Mouse (Mus musculus) intestine, embryonic 14.5 days (tissue): ENCODE measurements around the gene S100a10. TPM values are rescaled to one million over a fixed set of nuclear protein-coding genes. Genes with fewer than 3 reads are reported as not detected.
A peak's percentile ranks its signal among the peaks of the same experiment; 100 is the strongest.

Source experiments
- ATAC-seq: fragments of 200-750 bp; cut with Nextera tagmentation; replicated peaks from 2 replicates; pipeline ENCODE4 v1.8.0; 2017; ENCODE audit warnings: low read depth, moderate number of reproducible peaks, moderate TSS enrichment, moderate library complexity; ENCODE audit not compliant: low FRiP score, low TSS enrichment
- DNase-seq: peaks from one replicate; pipeline ENCODE4 v3.0.0-alpha.2; 2018; ENCODE audit warnings: low spot score
- H3K27ac ChIP-seq: fragments of 300-500 bp; sonication (generic); 2 replicates; pipeline ENCODE4 v1.5.1; 2014; ENCODE audit warnings: low read depth, mild to moderate bottlenecking, control low read depth
- H3K27me3 ChIP-seq: fragments of 300-500 bp; sonication (generic); replicated peaks from 2 replicates; pipeline ENCODE4 v1.6.1; 2014; ENCODE audit warnings: low read length, control low read depth; ENCODE audit not compliant: control insufficient read depth, insufficient read depth
- H3K36me3 ChIP-seq: fragments of 300-500 bp; sonication (generic); 2 replicates; pipeline ENCODE4 v1.6.1; 2014; ENCODE audit warnings: low read length, control low read depth; ENCODE audit not compliant: control insufficient read depth, insufficient read depth
- H3K4me1 ChIP-seq: fragments of 300-500 bp; sonication (generic); replicated peaks from 2 replicates; pipeline ENCODE4 v1.6.1; 2014; ENCODE audit warnings: low read length, control low read depth, mixed read lengths; ENCODE audit not compliant: control insufficient read depth, insufficient read depth
- H3K4me2 ChIP-seq: fragments of 300-500 bp; sonication (generic); 2 replicates; pipeline ENCODE4 v1.6.1; 2014; ENCODE audit warnings: low read length
- H3K4me3 ChIP-seq: fragments of 300-500 bp; sonication (generic); 2 replicates; pipeline ENCODE4 v1.5.1; 2014; ENCODE audit warnings: low read depth, low read length, control low read depth, mixed read lengths
- H3K9ac ChIP-seq: fragments of 300-500 bp; sonication (generic); 2 replicates; pipeline ENCODE4 v1.6.1; 2014; ENCODE audit warnings: mild to moderate bottlenecking, low read length
- H3K9me3 ChIP-seq: fragments of 300-500 bp; sonication (generic); 2 replicates; pipeline ENCODE4 v1.6.1; 2016; ENCODE audit warnings: low read length, control low read depth; ENCODE audit not compliant: control insufficient read depth
- WGBS: fragments of 180-500 bp; shearing (Covaris S2); extraction: QIAGEN DNeasy Blood & Tissue Kit; methylation state at CpG from one replicate; pipeline ENCODE4 v1.1.7; 2014; 5-methylcytosine and 5-hydroxymethylcytosine counted together
- polyA plus RNA-seq: library from polyadenylated mRNA; unstranded; fragments of >200 nt; fragmentation: Nextera tagmentation; extraction: Ambion mirVana; gene quantifications from 2 replicates; pipeline ENCODE4 v1.2.1, GENCODE M21; 2014

The S100a10 gene
- polyA plus RNA-seq, 1 experiment from 2014 or later = 519 TPM

- no peak overlapping the region for H3K4me2 ChIP-seq
- no peak overlapping the region for H3K4me3 ChIP-seq
- H3K27ac ChIP-seq = no peak overlapping the region
- ATAC-seq (peak; percentile 45; the same call in 1 of the 2 replicates), DNase-seq (no peak)
- 0 out of 2 replicates have a peak, but pooled peaks cover 2% of the 10 kb centered on the region for H3K4me1 ChIP-seq
- H3K27me3 ChIP-seq = no peaks in the 10 kb centered on the region
- H3K9me3 ChIP-seq = no peaks in the 10 kb centered on the region
- no peak overlapping the region for H3K9ac ChIP-seq
- peaks cover 31% of the 10 kb centered on the region for H3K36me3 ChIP-seq
- 63% methylated on average over 3 of the region's 3 CpGs for WGBS
Measured at GRCm38 (mm10) chr3:93566892-93567291, 12.0 kb downstream of the S100a10 start.

- H3K27ac ChIP-seq = no peak overlapping the region
- no peak for DNase-seq
- no peak for ATAC-seq
- no peaks in the 10 kb centered on the region for H3K27me3 ChIP-seq
- peaks cover 24% of the 10 kb centered on the region for H3K36me3 ChIP-seq
- no peaks in the 10 kb centered on the region for H3K9me3 ChIP-seq
- WGBS = 83% methylated on average over 6 of the region's 6 CpGs
- H3K4me1 ChIP-seq = 0 out of 2 replicates have a peak, but pooled peaks cover 2% of the 10 kb centered on the region
- no peak overlapping the region for H3K4me3 ChIP-seq
- H3K9ac ChIP-seq = no peak overlapping the region
- H3K4me2 ChIP-seq = no peak overlapping the region
Measured at GRCm38 (mm10) chr3:93567721-93568120, 12.8 kb downstream of the S100a10 start.

GRCm38 (mm10) chr3:93568428-93569040 lies 13.7 kb downstream of the S100a10 start:
- Histone ChIP-seq H3K27ac (peak overlapping the region; percentile 55; the same call in 1 of the 2 replicates), H3K27me3 (no peaks in the 10 kb centered on the region), H3K9me3 (no peaks in the 10 kb centered on the region), H3K4me2 (no peak overlapping the region), H3K4me3 (no peak overlapping the region), H3K9ac (no peak overlapping the region), H3K4me1 (0 out of 2 replicates have a peak, but pooled peaks cover 2% of the 10 kb centered on the region), H3K36me3 (peaks cover 16% of the 10 kb centered on the region; the same call in 1 of the 2 replicates)
- no peak for DNase-seq
- ATAC-seq = peak; percentile 51; the same call in 1 of the 2 replicates
- 52% methylated on average over 7 of the region's 7 CpGs for WGBS

GRCm38 (mm10) chr3:93569046-93569445 lies 14.2 kb downstream of the S100a10 start:
- Histone ChIP-seq H3K4me2 (no peak overlapping the region), H3K9me3 (no peaks in the 10 kb centered on the region), H3K4me3 (no peak overlapping the region), H3K36me3 (peaks cover 12% of the 10 kb centered on the region; the same call in 1 of the 2 replicates), H3K4me1 (0 out of 2 replicates have a peak, but pooled peaks cover 2% of the 10 kb centered on the region), H3K27ac (peak overlapping the region; percentile 55; the same call in 1 of the 2 replicates), H3K9ac (no peak overlapping the region), H3K27me3 (no peaks in the 10 kb centered on the region)
- no peak for DNase-seq
- WGBS = 53% methylated on average over 2 of the region's 2 CpGs
- ATAC-seq = no peak

- H3K27me3 ChIP-seq = no peaks in the 10 kb centered on the region
- WGBS = 68% methylated on average over 5 of the region's 5 CpGs
- H3K4me1 ChIP-seq = 0 out of 2 replicates have a peak, but pooled peaks cover 2% of the 10 kb centered on the region
- no peaks in the 10 kb centered on the region for H3K9me3 ChIP-seq
- H3K9ac ChIP-seq = no peak overlapping the region
- DNase-seq (no peak), ATAC-seq (no peak)
- no peak overlapping the region for H3K27ac ChIP-seq
- H3K4me2 ChIP-seq = no peak overlapping the region
- no peak overlapping the region for H3K4me3 ChIP-seq
- H3K36me3 ChIP-seq = no peaks in the 10 kb centered on the region
Measured at GRCm38 (mm10) chr3:93572058-93572791, 17.3 kb downstream of the S100a10 start.

GRCm38 (mm10) chr3:93579317-93580038 lies 24.6 kb downstream of the S100a10 start:
- Histone ChIP-seq H3K4me2 (no peak overlapping the region), H3K27ac (no peak overlapping the region), H3K27me3 (no peaks in the 10 kb centered on the region), H3K36me3 (no peaks in the 10 kb centered on the region), H3K4me1 (no peaks in the 10 kb centered on the region), H3K4me3 (no peak overlapping the region), H3K9ac (no peak overlapping the region), H3K9me3 (no peaks in the 10 kb centered on the region)
- ATAC-seq (peak; percentile 78), DNase-seq (peak; percentile 54)
- WGBS = 58% methylated on average over 6 of the region's 6 CpGs

GRCm38 (mm10) chr3:93580039-93580403 lies 25.1 kb downstream of the S100a10 start:
- Histone ChIP-seq H3K4me3 (no peak overlapping the region), H3K36me3 (no peaks in the 10 kb centered on the region), H3K27ac (no peak overlapping the region), H3K4me2 (no peak overlapping the region), H3K4me1 (no peaks in the 10 kb centered on the region), H3K9ac (no peak overlapping the region), H3K27me3 (no peaks in the 10 kb centered on the region), H3K9me3 (no peaks in the 10 kb centered on the region)
- DNase-seq (no peak), ATAC-seq (no peak)
- WGBS = 91% methylated on average over 2 of the region's 2 CpGs

GRCm38 (mm10) chr3:93580946-93581345 lies 26.1 kb downstream of the S100a10 start:
- H3K9ac ChIP-seq = no peak overlapping the region
- H3K27me3 ChIP-seq = no peaks in the 10 kb centered on the region
- no peaks in the 10 kb centered on the region for H3K4me1 ChIP-seq
- H3K9me3 ChIP-seq = no peaks in the 10 kb centered on the region
- WGBS = 32% methylated on average over 2 of the region's 2 CpGs
- H3K27ac ChIP-seq = no peak overlapping the region
- no peak for DNase-seq
- H3K4me3 ChIP-seq = no peak overlapping the region
- no peaks in the 10 kb centered on the region for H3K36me3 ChIP-seq
- ATAC-seq = no peak
- no peak overlapping the region for H3K4me2 ChIP-seq
